ENCODE assay signal across 14 mouse cellular contexts in genomic region chr6:120714806-120715205, GRCm38 (mm10). TPM values are rescaled to one million over a fixed set of nuclear protein-coding genes. Genes with fewer than 3 reads are reported as not detected.
DNase-seq lines count a peak whose midpoint lies in the region; ATAC-seq and TF ChIP-seq lines count a peak whose summit lies in the region.
"Had no signal": no experiment of that assay in that cellular context is flagged by ENCODE, and none has a peak within 500 bp of the region (broad histone marks: within the 10 kb centered on the region; RNA-seq: fewer than 3 reads in every experiment).

No protein-coding gene starts in this region.

- WGBS in hindbrain, embryonic 10.5 days = 85% methylated on average over 3 of the region's 3 CpGs
- 78% methylated on average over 3 of the region's 3 CpGs for WGBS in hindbrain, embryonic 14.5 days
- WGBS in midbrain, embryonic 11.5 days = 72% methylated on average over 3 of the region's 3 CpGs
- 59% methylated on average over 3 of the region's 3 CpGs for WGBS in midbrain, embryonic 16.5 days
- 64% methylated on average over 3 of the region's 3 CpGs for WGBS in forebrain, embryonic 14.5 days
- 58% methylated on average over 3 of the region's 3 CpGs for WGBS in hindbrain, postnatal 0 days

- H3K4me1 ChIP-seq in hindbrain, embryonic 10.5 days (replicated peaks) = peaks cover 53% of the 10 kb centered on the region
- H3K4me1 ChIP-seq in hindbrain, embryonic 14.5 days (replicated peaks; ENCODE audit: control insufficient read depth, insufficient read depth, low read length) = peaks cover 20% of the 10 kb centered on the region
- H3K4me1 ChIP-seq in midbrain, embryonic 11.5 days (ENCODE audit: control insufficient read depth, insufficient read depth, low read length) = peaks cover 26% of the 10 kb centered on the region
- peaks cover 4% of the 10 kb centered on the region for H3K4me1 ChIP-seq in midbrain, embryonic 16.5 days (ENCODE audit: control insufficient read depth, insufficient read depth, low read length)
- peaks cover 24% of the 10 kb centered on the region for H3K4me1 ChIP-seq in forebrain, embryonic 14.5 days (ENCODE audit: control insufficient read depth, insufficient read depth, low read length)
- H3K4me1 ChIP-seq in hindbrain, postnatal 0 days (ENCODE audit: insufficient read depth, low read length) = 0 out of 2 replicates have a peak, but pooled peaks cover 4% of the 10 kb centered on the region
- H3K4me1 ChIP-seq: heart, embryonic 12.5 days had no signal

- no peak overlapping the region for H3K4me2 ChIP-seq in hindbrain, embryonic 14.5 days (replicated peaks)
- no peak overlapping the region for H3K4me2 ChIP-seq in midbrain, embryonic 11.5 days
- H3K4me2 ChIP-seq in midbrain, embryonic 16.5 days (ENCODE audit: low read length) = no peak overlapping the region
- H3K4me2 ChIP-seq in forebrain, embryonic 14.5 days (ENCODE audit: low read length) = no peak overlapping the region
- no peak overlapping the region for H3K4me2 ChIP-seq in hindbrain, postnatal 0 days (ENCODE audit: low read depth, low read length)
- H3K4me2 ChIP-seq: heart, embryonic 12.5 days had no signal

- H3K27me3 ChIP-seq in hindbrain, embryonic 10.5 days (ENCODE audit: insufficient read depth, poor library complexity, severe bottlenecking) = no peaks in the 10 kb centered on the region
- no peaks in the 10 kb centered on the region for H3K27me3 ChIP-seq in hindbrain, embryonic 14.5 days (ENCODE audit: control insufficient read depth, insufficient read depth, low read length)
- H3K27me3 ChIP-seq in midbrain, embryonic 11.5 days (ENCODE audit: control insufficient read depth, insufficient read depth, low read length) = no peaks in the 10 kb centered on the region
- H3K27me3 ChIP-seq in midbrain, embryonic 16.5 days (ENCODE audit: control insufficient read depth, insufficient read depth, low read depth, low read length) = no peaks in the 10 kb centered on the region
- no peaks in the 10 kb centered on the region for H3K27me3 ChIP-seq in forebrain, embryonic 14.5 days (replicated peaks; ENCODE audit: control insufficient read depth, insufficient read depth, low read length)
- no peaks in the 10 kb centered on the region for H3K27me3 ChIP-seq in hindbrain, postnatal 0 days (ENCODE audit: insufficient read depth, low read length)
- H3K27me3 ChIP-seq: heart, embryonic 12.5 days had no signal

- no peak for DNase-seq in hindbrain, embryonic 10.5 days (ENCODE audit: low spot score)
- no peak for DNase-seq in hindbrain, embryonic 14.5 days (ENCODE audit: low spot score)
- no peak for DNase-seq in midbrain, embryonic 11.5 days (ENCODE audit: low spot score, missing footprints)
- DNase-seq in forebrain, embryonic 14.5 days (ENCODE audit: low spot score) = peak; percentile 13
- DNase-seq in hindbrain, postnatal 0 days (ENCODE audit: low spot score) = no peak
- no peak for DNase-seq in testis, postnatal 10 days (ENCODE audit: low spot score)
- DNase-seq: cerebellum, postnatal 25 days; right cerebral cortex, postnatal 25 days; thymus, postnatal 4 days had no signal

- H3K27ac ChIP-seq in hindbrain, embryonic 10.5 days = peak overlapping the region; percentile 85
- H3K27ac ChIP-seq in hindbrain, embryonic 14.5 days = no peak overlapping the region
- peak overlapping the region; percentile 81; the same call in 1 of the 2 replicates for H3K27ac ChIP-seq in midbrain, embryonic 11.5 days (ENCODE audit: low read depth, low read length)
- H3K27ac ChIP-seq in midbrain, embryonic 16.5 days (ENCODE audit: low read length) = no peak overlapping the region
- no peak overlapping the region for H3K27ac ChIP-seq in forebrain, embryonic 14.5 days (ENCODE audit: low read depth, low read length)
- H3K27ac ChIP-seq in hindbrain, postnatal 0 days = 0 out of 2 replicates have a peak overlapping the region, but pooled peaks have one; percentile 11

- H3K9ac ChIP-seq in hindbrain, embryonic 14.5 days = no peak overlapping the region
- no peak overlapping the region for H3K9ac ChIP-seq in midbrain, embryonic 11.5 days (ENCODE audit: low read length)
- no peak overlapping the region for H3K9ac ChIP-seq in midbrain, embryonic 16.5 days (ENCODE audit: low read depth, low read length)
- H3K9ac ChIP-seq in forebrain, embryonic 14.5 days (ENCODE audit: low read length) = no peak overlapping the region
- no peak overlapping the region for H3K9ac ChIP-seq in hindbrain, postnatal 0 days (replicated peaks; ENCODE audit: low read length)
- H3K9ac ChIP-seq: heart, embryonic 12.5 days had no signal

- no peak for TF ChIP-seq CTCF in hindbrain, postnatal 0 days (IDR thresholded peaks at IDR 0.05; ENCODE audit: low read depth)

- no peak overlapping the region for H3K4me3 ChIP-seq in hindbrain, embryonic 10.5 days
- no peak overlapping the region for H3K4me3 ChIP-seq in hindbrain, embryonic 14.5 days (replicated peaks; ENCODE audit: low read length)
- no peak overlapping the region for H3K4me3 ChIP-seq in midbrain, embryonic 11.5 days (ENCODE audit: low read depth, low read length)
- H3K4me3 ChIP-seq in midbrain, embryonic 16.5 days (ENCODE audit: low read depth, low read length) = no peak overlapping the region
- no peak overlapping the region for H3K4me3 ChIP-seq in forebrain, embryonic 14.5 days (ENCODE audit: low read depth, low read length)
- H3K4me3 ChIP-seq in hindbrain, postnatal 0 days (ENCODE audit: low read length) = no peak overlapping the region
- H3K4me3 ChIP-seq: heart, embryonic 12.5 days had no signal

- ATAC-seq in hindbrain, embryonic 14.5 days (ENCODE audit: low FRiP score) = no peak
- ATAC-seq in midbrain, embryonic 11.5 days (ENCODE audit: low FRiP score) = peak; percentile 16; the same call in 1 of the 2 replicates
- ATAC-seq in midbrain, embryonic 16.5 days = no peak
- ATAC-seq in forebrain, embryonic 14.5 days = no peak
- ATAC-seq in hindbrain, postnatal 0 days = no peak
- ATAC-seq: lung, postnatal 0 days had no signal

- H3K36me3 ChIP-seq in hindbrain, embryonic 10.5 days = no peaks in the 10 kb centered on the region
- H3K36me3 ChIP-seq in hindbrain, embryonic 14.5 days (replicated peaks; ENCODE audit: control insufficient read depth, insufficient read depth) = no peaks in the 10 kb centered on the region
- H3K36me3 ChIP-seq in midbrain, embryonic 11.5 days (ENCODE audit: control insufficient read depth, insufficient read depth, low read length) = no peaks in the 10 kb centered on the region
- H3K36me3 ChIP-seq in midbrain, embryonic 16.5 days (ENCODE audit: control insufficient read depth, insufficient read depth, low read length) = no peaks in the 10 kb centered on the region
- no peaks in the 10 kb centered on the region for H3K36me3 ChIP-seq in forebrain, embryonic 14.5 days (ENCODE audit: control insufficient read depth, insufficient read depth, low read length)
- no peaks in the 10 kb centered on the region for H3K36me3 ChIP-seq in hindbrain, postnatal 0 days (ENCODE audit: insufficient read depth, low read length)
- H3K36me3 ChIP-seq: heart, embryonic 12.5 days had no signal

- H3K9me3 ChIP-seq in hindbrain, embryonic 10.5 days = no peaks in the 10 kb centered on the region
- no peaks in the 10 kb centered on the region for H3K9me3 ChIP-seq in hindbrain, embryonic 14.5 days (ENCODE audit: control insufficient read depth, low read length)
- no peaks in the 10 kb centered on the region for H3K9me3 ChIP-seq in midbrain, embryonic 11.5 days (ENCODE audit: control insufficient read depth, low read length)
- H3K9me3 ChIP-seq in midbrain, embryonic 16.5 days (replicated peaks; ENCODE audit: control insufficient read depth, low read length, poor library complexity, severe bottlenecking) = no peaks in the 10 kb centered on the region
- H3K9me3 ChIP-seq in forebrain, embryonic 14.5 days (replicated peaks; ENCODE audit: control insufficient read depth, low read length) = no peaks in the 10 kb centered on the region
- H3K9me3 ChIP-seq in hindbrain, postnatal 0 days (ENCODE audit: low read length) = no peaks in the 10 kb centered on the region
- H3K9me3 ChIP-seq: heart, embryonic 12.5 days had no signal

RNA-seq across cellular contexts. Expression of gene Cecr2, which starts 48.6 kb away (rescaled TPM):
- 14.3 and 16.5 TPM in 2 replicates for polyA plus RNA-seq in hindbrain, embryonic 10.5 days (2016; fragmentation: Nextera tagmentation; extraction: Ambion mirVana)
- 3.7 and 4.7 TPM in 2 replicates for polyA plus RNA-seq in hindbrain, embryonic 14.5 days (2014; fragmentation: Nextera tagmentation; extraction: Ambion mirVana)
- polyA plus RNA-seq in midbrain, embryonic 11.5 days (2014; fragmentation: Nextera tagmentation; extraction: Ambion mirVana) = 20.6 and 20.9 TPM in 2 replicates
- 1.3 and 1.6 TPM in 2 replicates for polyA plus RNA-seq in midbrain, embryonic 16.5 days (2015; fragmentation: Nextera tagmentation; extraction: Ambion mirVana)
- 5.3 and 5.6 TPM in 2 replicates for polyA plus RNA-seq in forebrain, embryonic 14.5 days (2014; fragmentation: Nextera tagmentation; extraction: Ambion mirVana)
- total RNA-seq in hindbrain, postnatal 0 days (2014; rRNA removed) = 13.2 and 16.9 TPM in 2 replicates
- polyA plus RNA-seq in hindbrain, postnatal 0 days (2015; fragmentation: Nextera tagmentation; extraction: Ambion mirVana) = 2.9 and 3.4 TPM in 2 replicates

RNA-seq across cellular contexts. Expression of gene Slc25a18, which starts 58.6 kb away (rescaled TPM):
- 0.25 and 1.4 TPM in 2 replicates for polyA plus RNA-seq in hindbrain, embryonic 10.5 days (2016; fragmentation: Nextera tagmentation; extraction: Ambion mirVana)
- polyA plus RNA-seq in hindbrain, embryonic 14.5 days (2014; fragmentation: Nextera tagmentation; extraction: Ambion mirVana) = 17.8 and 22.1 TPM in 2 replicates
- polyA plus RNA-seq in midbrain, embryonic 11.5 days (2014; fragmentation: Nextera tagmentation; extraction: Ambion mirVana) = 0.90 and 1.4 TPM in 2 replicates
- polyA plus RNA-seq in midbrain, embryonic 16.5 days (2015; fragmentation: Nextera tagmentation; extraction: Ambion mirVana) = 9.6 and 19.9 TPM in 2 replicates
- 2.0 and 3.0 TPM in 2 replicates for polyA plus RNA-seq in forebrain, embryonic 14.5 days (2014; fragmentation: Nextera tagmentation; extraction: Ambion mirVana)
- total RNA-seq in hindbrain, postnatal 0 days (2014; rRNA removed) = 94.7 and 105 TPM in 2 replicates
- 53.8 and 54.1 TPM in 2 replicates for polyA plus RNA-seq in hindbrain, postnatal 0 days (2015; fragmentation: Nextera tagmentation; extraction: Ambion mirVana)
- total RNA-seq: liver, adult 2 months had no signal
- polyA plus RNA-seq: kidney, embryonic 14.5 days; liver, adult 2 months had no signal

Comparison
In these comparisons a context has a peak if more than half of its experiments do, and no peak if none do; other contexts are left out.
1. H3K27ac ChIP-seq: peak in hindbrain, embryonic 10.5 days (single experiment), midbrain, embryonic 11.5 days (single experiment) and hindbrain, postnatal 0 days (single experiment); none in hindbrain, embryonic 14.5 days (single experiment), midbrain, embryonic 16.5 days (single experiment) and forebrain, embryonic 14.5 days (single experiment).